Mouse (Mus musculus) liver, adult 2 months (tissue): ENCODE measurements around the gene Bach2. TPM values are rescaled to one million over a fixed set of nuclear protein-coding genes. Genes with fewer than 3 reads are reported as not detected.

Experiments
- DNase-seq: peaks from one replicate; pipeline ENCODE4 v3.0.0-alpha.2; 2011; ENCODE audit warnings: low read depth, low spot score; ENCODE audit errors: extremely low read depth
- H3K27ac ChIP-seq: fragments of 200-500 bp; replicated peaks from 2 replicates; pipeline ENCODE4 v1.5.1; 2012; ENCODE audit warnings: low read depth, mild to moderate bottlenecking, control low read depth, inconsistent platforms, low read length; ENCODE audit not compliant: insufficient read depth
- H3K27me3 ChIP-seq: fragments of 200-500 bp; 2 replicates; pipeline ENCODE4 v1.6.1; 2012; ENCODE audit warnings: mild to moderate bottlenecking, moderate library complexity, low read length, inconsistent platforms; ENCODE audit not compliant: control insufficient read depth, insufficient read depth
- H3K36me3 ChIP-seq: fragments of 200-500 bp; 2 replicates; pipeline ENCODE4 v1.6.1; 2012; ENCODE audit warnings: low read length, inconsistent platforms; ENCODE audit not compliant: control insufficient read depth, insufficient read depth
- H3K4me1 ChIP-seq: fragments of 200-500 bp; 2 replicates; pipeline ENCODE4 v1.6.1; 2011; ENCODE audit warnings: low read length; ENCODE audit not compliant: control insufficient read depth, insufficient read depth
- H3K4me3 ChIP-seq: fragments of 200-500 bp; 2 replicates; pipeline ENCODE4 v1.5.1; 2011; ENCODE audit warnings: low read depth, mild to moderate bottlenecking, control low read depth, low read length, moderate library complexity; ENCODE audit not compliant: insufficient read depth
- H3K79me2 ChIP-seq: fragments of 200-500 bp; 2 replicates; pipeline ENCODE4 v1.6.1; 2012; ENCODE audit warnings: inconsistent platforms, mild to moderate bottlenecking, low read length, moderate library complexity; ENCODE audit not compliant: control insufficient read depth, insufficient read depth
- H3K9ac ChIP-seq: fragments of 200-500 bp; 2 replicates; pipeline ENCODE4 v1.6.1; 2012; ENCODE audit warnings: low read depth, mild to moderate bottlenecking, control low read depth, inconsistent platforms, low read length
- CTCF ChIP-seq: fragments of 200-500 bp; IDR thresholded peaks from 2 replicates; pipeline ENCODE4 v1.5.1; 2011; ENCODE audit warnings: low read depth, low read length, control low read depth
- POLR2A ChIP-seq: fragments of 200-500 bp; IDR thresholded peaks from 2 replicates; pipeline ENCODE4 v1.6.1; 2011; ENCODE audit warnings: low read length, control low read depth; ENCODE audit not compliant: insufficient read depth; ENCODE audit errors: extremely low read depth
- WGBS: fragments of 180-500 bp; shearing (Covaris S2); methylation state at CpG from one replicate; pipeline ENCODE4 v1.1.7; 2018; 5-methylcytosine and 5-hydroxymethylcytosine counted together
- polyA plus RNA-seq: library from polyadenylated mRNA; depleted of rRNA; stranded (reverse); fragments of >200 nt; gene quantifications from 2 replicates; pipeline ENCODE4 v1.2.3, GENCODE M21; 2012; rRNA removed
- total RNA-seq: library from RNA; depleted of rRNA; stranded (reverse); fragments of >200 nt; gene quantifications from 2 replicates; pipeline ENCODE4 v1.2.3, GENCODE M21; 2014; rRNA removed

Gene Bach2
- total RNA-seq (5.9 and 6.0 TPM in 2 replicates), polyA plus RNA-seq (2.1 and 5.3 TPM in 2 replicates)

GRCm38 (mm10) chr4:32238366-32238854 lies at the start of gene Bach2:
Bach2 (plus strand) TSS chr4:32238804.
- Histone ChIP-seq H3K27ac (peak within 1 kb of the TSS; percentile 95), H3K27me3 (no peaks in the 10 kb centered on the region), H3K79me2 (no peaks in the 10 kb centered on the region), H3K9ac (peak within 1 kb of the TSS; percentile 96), H3K4me3 (peak within 1 kb of the TSS; percentile 79), H3K4me1 (peaks cover 12% of the 10 kb centered on the region), H3K36me3 (no peaks in the 10 kb centered on the region)
- 0 out of 2 replicates have a peak, but pooled peaks have one; percentile 20 for TF ChIP-seq CTCF
- TF ChIP-seq POLR2A: no peak
- peak; percentile 75 for DNase-seq
- WGBS: 1% methylated on average over 64 of the region's 69 CpGs

GRCm38 (mm10) chr4:32189416-32190036 lies 49.1 kb upstream of the Bach2 start:
- H3K4me3 ChIP-seq: no peak overlapping the region
- no peak for DNase-seq
- H3K9ac ChIP-seq: no peak overlapping the region
- TF ChIP-seq CTCF (no peak), POLR2A (no peak)
- no peaks in the 10 kb centered on the region for H3K4me1 ChIP-seq
- H3K27ac ChIP-seq: no peak overlapping the region
- no peaks in the 10 kb centered on the region for H3K36me3 ChIP-seq
- WGBS: 83% methylated on average over 4 of the region's 4 CpGs
- no peaks in the 10 kb centered on the region for H3K27me3 ChIP-seq
- no peaks in the 10 kb centered on the region for H3K79me2 ChIP-seq

GRCm38 (mm10) chr4:32190506-32190905 lies 48.1 kb upstream of the Bach2 start:
- no peak overlapping the region for H3K9ac ChIP-seq
- no peaks in the 10 kb centered on the region for H3K36me3 ChIP-seq
- no peaks in the 10 kb centered on the region for H3K27me3 ChIP-seq
- no peak for DNase-seq
- H3K79me2 ChIP-seq: no peaks in the 10 kb centered on the region
- H3K4me3 ChIP-seq: no peak overlapping the region
- no peak for TF ChIP-seq CTCF
- no peak for TF ChIP-seq POLR2A
- H3K4me1 ChIP-seq: no peaks in the 10 kb centered on the region
- no peak overlapping the region for H3K27ac ChIP-seq
- 88% methylated on average over 8 of the region's 8 CpGs for WGBS

DNA sequence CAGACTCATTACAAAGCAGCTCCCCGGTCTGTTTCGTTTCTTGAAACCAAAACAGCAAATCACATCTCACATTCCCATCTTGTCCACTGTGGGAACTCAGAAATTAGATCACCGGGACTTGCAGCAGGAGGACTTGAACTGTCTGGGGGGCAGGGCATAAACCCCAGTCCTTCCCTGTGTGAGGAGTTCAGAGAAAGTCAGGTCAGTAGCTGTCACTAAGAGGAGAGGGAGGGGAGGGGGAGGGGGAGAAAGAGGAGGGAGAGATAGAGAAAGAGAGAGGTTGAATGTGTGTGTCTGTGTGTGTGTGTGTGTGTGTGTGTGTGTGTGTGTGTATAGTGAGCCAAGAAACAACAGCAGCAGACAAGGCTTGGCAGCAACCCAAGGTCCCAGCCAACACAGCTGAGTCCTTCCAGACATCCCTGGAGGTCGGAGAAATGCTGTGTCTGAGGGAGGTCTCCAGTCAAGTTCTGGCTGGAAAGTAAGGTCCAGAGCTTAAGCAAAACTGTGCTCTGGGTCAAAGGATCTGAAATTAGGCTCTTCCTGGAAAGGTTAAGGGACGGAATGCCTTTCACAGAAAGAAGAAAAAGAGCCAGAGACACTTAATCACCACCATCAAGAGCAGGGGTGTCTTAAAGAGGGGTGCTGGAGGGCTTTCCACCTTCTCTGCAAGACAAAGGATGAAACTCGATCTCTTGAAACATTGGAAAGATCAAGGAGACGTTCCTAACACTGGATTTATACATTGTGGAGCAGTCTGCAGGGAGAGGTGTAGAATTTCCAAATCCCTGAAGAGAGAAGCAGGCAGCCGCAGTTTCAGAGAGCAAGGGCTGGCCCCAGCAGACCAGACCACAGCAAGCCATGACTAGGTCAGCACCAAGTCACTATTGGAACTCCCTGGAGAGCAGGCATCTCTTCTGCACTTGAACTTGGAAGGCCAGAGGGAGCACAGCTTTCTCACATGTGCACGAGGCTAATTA lies 42.4 kb upstream of the Bach2 start:
- Histone ChIP-seq H3K4me1 (no peaks in the 10 kb centered on the region), H3K36me3 (no peaks in the 10 kb centered on the region), H3K4me3 (no peak overlapping the region), H3K79me2 (no peaks in the 10 kb centered on the region), H3K9ac (no peak overlapping the region), H3K27ac (no peak overlapping the region), H3K27me3 (no peaks in the 10 kb centered on the region)
- peak; percentile 45 for DNase-seq
- WGBS: 77% methylated on average over 9 of the region's 9 CpGs
- TF ChIP-seq POLR2A (no peak), CTCF (no peak)

- no peaks in the 10 kb centered on the region for H3K27me3 ChIP-seq
- H3K79me2 ChIP-seq: no peaks in the 10 kb centered on the region
- WGBS: 97% methylated on average over 1 of the region's 1 CpGs
- H3K27ac ChIP-seq: no peak overlapping the region
- no peak overlapping the region for H3K4me3 ChIP-seq
- DNase-seq: no peak
- no peaks in the 10 kb centered on the region for H3K4me1 ChIP-seq
- H3K9ac ChIP-seq: no peak overlapping the region
- TF ChIP-seq CTCF: no peak
- TF ChIP-seq POLR2A: no peak
- H3K36me3 ChIP-seq: no peaks in the 10 kb centered on the region
Observed at GRCm38 (mm10) chr4:32198031-32198430, 40.6 kb upstream of the Bach2 start.

DNA sequence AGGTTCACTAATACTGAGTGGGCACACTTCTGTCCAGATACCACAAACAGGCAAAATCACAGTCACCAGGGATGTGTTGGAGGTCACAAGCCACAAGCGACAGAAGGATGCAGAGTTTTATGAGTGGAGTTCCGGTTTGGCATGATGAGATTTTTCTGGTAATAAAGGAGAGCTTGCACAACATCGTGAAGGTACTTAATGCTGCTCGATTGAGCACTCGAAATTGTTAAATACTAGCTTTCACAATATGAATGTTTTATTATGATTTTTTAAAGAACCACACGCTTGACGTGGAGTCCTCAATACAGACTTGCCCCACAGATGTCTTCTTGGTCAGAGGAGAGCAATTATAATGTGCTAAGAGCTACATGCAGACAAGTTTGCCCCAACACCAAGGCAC lies 40.0 kb upstream of the Bach2 start:
- Histone ChIP-seq H3K27me3 (no peaks in the 10 kb centered on the region), H3K79me2 (no peaks in the 10 kb centered on the region), H3K27ac (no peak overlapping the region), H3K4me1 (no peaks in the 10 kb centered on the region), H3K4me3 (no peak overlapping the region), H3K36me3 (no peaks in the 10 kb centered on the region), H3K9ac (no peak overlapping the region)
- DNase-seq: no peak
- WGBS: 76% methylated on average over 7 of the region's 7 CpGs
- no peak for TF ChIP-seq POLR2A
- no peak for TF ChIP-seq CTCF
